Mouse (Mus musculus) layer of hippocampus, postnatal 14 days (tissue): ENCODE measurements at regions not wholly inside any gene's neighbourhood (a gene's known extent, or its start where the extent isn't known, plus 50 kb on each side); places are given as distances from the start of the nearest gene placed in this dataset.

Source experiments
- DNase-seq, 2 experiments: peaks; one replicate each; pipeline ENCODE4 v3.0.0; 2021 to 2022; ENCODE audit warnings: low spot score in 2 of 2, mixed read lengths in 1 of 2

DNA sequence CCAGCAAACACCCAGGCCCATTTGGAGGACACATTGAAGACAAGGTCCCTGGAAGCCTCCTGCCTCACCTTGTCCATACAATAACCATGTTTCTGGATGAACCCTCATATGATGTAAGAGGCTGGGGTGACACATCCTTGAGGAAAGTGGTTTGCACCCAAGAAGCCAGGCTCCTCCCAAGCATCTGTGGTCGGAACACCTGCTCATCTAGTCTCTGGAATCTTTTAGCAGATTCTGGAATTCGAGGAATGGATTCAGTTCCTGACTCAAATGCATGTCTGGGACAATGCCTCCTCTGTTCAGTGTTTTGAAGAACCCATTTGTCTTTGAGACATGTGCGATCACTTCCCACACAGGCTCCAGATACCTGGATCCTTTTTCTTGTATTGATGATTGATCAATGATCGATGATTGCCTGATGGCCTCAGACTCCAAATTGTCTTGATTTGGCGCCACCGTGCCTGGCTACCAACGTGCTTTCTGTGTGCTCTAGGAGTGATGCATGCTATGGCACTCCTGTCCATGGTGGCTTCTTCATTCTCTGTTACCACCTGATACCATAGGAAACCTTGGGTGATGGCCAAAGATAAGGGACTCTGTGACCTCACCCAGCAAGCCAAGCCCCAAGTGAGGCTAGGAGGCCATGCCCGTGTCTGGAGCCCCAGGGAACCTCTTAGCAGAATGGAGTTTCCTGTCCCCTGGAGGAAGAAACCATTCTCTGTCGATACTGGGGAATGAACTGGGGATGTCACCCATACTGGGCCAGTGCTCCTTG, 126.7 kb downstream of the Mn1 start:
- no peak for DNase-seq

- DNase-seq: no peak
Measured at GRCm38 (mm10) chr5:111553471-111554382, 136.6 kb downstream of the Mn1 start.

GRCm38 (mm10) chr5:111554551-111555311, 137.6 kb downstream of the Mn1 start:
- DNase-seq: no peak

GRCm38 (mm10) chr5:111555312-111555957, 138.3 kb downstream of the Mn1 start:
- no peak for DNase-seq

DNA sequence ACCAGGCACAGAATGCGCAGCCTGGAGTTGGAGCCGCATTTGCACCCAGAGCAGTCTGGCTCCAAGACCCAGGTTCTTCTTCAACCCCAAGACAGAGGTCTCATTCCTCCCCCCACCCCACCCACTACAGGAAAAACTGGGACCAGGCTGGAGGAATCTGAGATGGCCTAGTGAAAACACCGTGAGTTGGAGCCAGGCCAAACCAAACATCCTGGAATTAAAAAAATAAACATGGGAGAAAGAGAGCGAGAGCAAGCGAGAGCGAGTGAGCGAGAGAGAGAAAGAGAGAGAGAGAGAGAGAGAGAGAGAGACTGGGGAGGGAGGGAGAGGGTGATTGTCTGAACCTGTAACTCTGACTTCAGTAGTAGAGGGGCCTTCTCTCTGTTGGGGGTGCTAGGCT, 138.8 kb downstream of the Mn1 start:
- no peak for DNase-seq

DNA sequence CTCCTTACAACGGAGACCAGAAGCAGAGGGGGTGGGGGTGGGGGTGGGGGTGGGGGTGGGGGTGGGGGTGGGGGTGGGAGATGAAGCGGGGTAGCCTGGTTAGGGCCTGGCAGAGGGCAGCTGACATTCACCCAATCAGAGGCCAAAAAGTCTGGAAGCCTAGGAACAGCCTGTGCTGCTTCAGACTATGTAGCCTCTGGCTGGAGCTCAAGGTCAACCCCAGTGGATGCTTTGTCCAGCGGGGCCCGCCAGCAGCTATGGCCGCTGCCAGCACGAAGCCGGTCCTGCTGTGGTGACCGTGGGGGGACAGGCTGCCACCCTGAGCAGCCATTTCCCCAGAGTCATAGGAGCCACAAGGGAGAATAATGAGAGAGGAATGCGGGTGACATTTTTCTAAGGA, 143.3 kb downstream of the Mn1 start:
- DNase-seq: no peak

- DNase-seq: no peak
Measured at GRCm38 (mm10) chr5:111561301-111561700, 144.1 kb downstream of the Mn1 start.

DNA sequence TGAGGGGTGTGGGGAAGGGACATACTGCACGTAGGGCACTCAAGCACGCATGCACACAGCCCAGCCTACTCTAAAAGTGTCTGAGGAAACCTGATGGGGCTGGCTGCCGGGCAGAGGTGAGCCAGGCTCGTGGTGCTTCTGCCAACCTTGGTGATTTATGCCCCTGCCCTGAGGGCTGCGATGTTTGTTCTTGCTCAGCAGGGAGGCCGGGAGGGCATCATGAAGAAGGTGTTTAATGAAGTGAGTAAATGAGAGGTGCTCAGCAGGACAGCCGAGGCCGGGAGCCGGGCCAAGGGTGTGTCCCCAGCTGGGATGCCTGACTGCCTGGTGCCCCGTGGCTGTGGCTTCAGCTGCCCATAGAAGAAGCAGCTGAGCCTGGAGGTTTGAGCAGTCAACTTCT, 153.7 kb downstream of the Mn1 start:
- DNase-seq: no peak

- DNase-seq: no peak
Measured at GRCm38 (mm10) chr5:111573265-111573873, 156.2 kb downstream of the Mn1 start.

DNA sequence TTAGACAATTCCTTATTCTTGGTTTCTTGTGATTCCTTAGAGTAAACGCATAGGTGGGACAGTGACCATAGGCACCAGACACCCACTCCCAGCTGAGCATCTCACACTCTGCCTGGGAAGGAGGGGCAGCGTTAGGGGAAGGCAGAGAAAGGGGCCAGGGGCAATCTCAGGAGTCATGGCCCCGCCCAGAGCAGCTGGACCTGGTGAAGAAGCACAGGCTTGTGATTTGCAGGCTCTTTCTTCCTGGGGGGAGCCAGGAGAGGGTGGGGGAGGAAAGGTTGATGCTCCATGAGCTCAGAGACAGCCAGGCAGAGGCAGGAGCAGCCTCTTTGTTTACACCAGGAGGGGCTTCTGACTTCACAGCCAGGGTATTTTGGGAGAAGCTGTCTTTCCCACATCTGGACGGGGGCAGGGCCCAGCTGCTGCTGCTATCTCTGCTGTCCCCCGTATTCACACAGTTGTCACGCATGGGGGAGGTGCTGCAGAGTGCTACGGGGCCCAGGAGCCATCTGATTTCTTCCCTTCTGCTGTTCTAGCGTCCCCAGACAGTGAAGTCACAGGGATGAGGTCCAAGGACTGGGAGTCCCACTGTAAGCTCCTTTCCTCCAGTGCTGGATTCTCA, 157.2 kb downstream of the Mn1 start:
- DNase-seq: no peak

DNA sequence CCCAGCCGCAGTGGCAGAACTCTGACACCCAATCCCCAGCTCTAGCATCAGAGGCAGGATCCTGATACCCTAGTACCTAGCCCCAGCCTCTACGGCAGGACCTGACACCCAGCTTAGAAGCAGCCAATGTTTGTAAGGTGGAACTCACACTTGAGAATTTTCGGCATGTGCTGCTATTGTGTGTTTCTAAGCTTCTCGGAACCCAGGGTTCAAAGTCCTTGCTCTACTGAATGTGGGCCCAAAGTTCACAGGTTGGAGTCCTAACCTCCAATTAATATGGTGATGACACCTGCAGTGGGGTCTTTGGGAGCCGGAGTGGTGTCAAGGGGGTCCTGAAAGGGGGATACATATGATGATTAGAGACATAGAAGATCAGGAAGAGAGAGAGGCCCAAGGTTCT, 158.2 kb downstream of the Mn1 start:
- no peak for DNase-seq

- DNase-seq: no peak
Measured at GRCm38 (mm10) chr5:111577441-111577840, 156.3 kb upstream of the Gm26897 start.

DNA sequence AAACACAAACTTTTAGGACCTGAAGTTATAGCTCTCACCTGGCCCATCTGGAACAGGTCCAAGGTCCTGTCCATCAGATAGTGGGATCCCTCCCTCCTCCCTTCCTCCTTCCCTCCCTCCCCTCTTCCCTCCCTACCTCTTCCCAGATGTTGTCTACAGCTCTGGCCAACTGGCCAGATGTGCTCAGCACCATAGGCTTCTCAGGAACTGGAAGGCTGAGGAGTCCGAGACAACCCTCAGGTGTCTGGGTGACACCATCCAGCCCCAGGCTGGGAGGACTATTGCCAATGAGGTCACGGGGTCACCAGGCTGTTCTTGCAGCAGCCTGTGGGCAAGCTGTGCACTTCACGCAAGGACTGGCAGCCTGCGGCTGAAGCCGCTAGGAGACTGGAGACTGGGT, 155.6 kb upstream of the Gm26897 start:
- DNase-seq: no peak

DNA sequence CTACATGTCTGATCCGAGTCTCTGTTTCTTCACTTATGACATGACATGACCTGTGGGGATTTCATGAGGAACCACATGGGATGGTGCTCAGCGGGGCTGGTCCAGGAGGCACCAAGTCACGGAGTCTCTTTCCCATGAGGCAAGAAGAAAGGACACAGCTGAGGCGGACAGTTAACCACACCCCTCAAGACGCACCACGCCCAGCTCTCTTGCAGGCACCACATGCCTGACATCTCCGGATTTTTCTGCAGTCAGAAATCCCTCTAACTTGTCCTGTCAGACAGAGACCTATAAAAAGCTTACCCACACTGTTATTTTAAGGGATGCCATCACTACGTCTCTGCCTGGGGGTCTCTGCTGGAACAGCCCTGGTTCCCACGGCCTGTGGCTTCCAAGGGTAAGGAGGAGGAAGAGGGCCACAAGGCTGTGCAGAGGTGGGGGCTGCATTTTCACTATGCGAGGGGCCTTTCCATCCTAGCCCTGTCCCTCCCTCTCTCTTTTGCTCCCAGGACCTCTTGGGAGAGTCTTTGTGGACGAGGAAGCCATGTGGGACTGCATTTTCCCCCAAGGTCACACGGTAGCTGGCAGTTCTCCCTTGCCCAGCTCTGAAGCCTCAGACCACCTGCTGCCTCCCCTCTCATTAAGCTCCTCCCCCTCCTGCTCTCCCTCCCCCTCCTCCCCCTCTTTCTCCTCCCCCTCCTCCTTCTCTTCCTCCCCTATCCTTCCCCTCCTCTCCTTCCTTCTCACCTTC, 154.6 kb upstream of the Gm26897 start:
- no peak for DNase-seq

DNA sequence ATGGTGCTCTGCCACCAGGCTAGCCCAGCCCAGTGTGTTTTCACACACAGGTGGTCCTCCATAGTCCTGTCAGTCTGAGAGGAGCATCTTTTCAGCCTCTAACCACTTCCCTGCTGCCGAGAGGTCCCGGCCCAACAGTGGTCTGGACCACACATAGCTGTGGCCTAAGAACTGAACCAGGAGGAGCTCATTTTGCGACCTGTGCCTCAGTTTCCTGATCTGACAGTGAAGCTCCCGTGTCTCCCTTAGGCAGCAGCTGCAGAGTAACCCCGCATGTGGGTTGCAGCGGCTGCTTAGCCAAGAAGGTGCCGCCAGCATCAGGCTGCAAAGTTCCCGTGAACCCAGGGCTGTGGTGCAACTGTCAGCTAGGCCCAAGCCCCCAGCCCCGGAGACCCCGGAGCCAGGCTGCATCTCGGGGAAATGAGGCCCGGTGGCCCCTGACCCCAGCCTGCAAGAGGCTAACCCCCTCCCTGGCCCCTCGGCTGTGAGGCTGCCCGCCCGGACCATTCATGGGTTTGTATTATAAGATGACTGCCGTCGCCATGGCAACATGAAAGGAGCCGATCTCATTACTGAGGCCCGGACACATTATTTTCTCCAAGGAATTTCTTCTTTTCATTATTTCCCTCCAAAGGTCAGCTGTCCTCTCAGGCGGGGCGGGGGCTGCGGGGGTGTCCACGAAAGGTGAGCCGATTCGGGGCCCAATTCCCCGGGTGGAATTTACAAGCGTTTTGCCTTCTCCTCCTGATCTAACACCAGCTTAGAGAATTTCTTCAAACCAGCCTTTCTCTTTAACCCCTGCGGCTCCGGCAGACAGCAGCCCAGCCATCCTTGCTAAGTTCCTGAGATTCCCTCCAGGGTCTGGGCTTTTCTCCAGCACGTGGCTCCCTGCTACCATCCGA, 152.6 kb upstream of the Gm26897 start:
- DNase-seq: peak; percentile 60 to 65

GRCm38 (mm10) chr5:111582004-111582403, 151.7 kb upstream of the Gm26897 start:
- DNase-seq: peak; percentile 39 to 49

DNA sequence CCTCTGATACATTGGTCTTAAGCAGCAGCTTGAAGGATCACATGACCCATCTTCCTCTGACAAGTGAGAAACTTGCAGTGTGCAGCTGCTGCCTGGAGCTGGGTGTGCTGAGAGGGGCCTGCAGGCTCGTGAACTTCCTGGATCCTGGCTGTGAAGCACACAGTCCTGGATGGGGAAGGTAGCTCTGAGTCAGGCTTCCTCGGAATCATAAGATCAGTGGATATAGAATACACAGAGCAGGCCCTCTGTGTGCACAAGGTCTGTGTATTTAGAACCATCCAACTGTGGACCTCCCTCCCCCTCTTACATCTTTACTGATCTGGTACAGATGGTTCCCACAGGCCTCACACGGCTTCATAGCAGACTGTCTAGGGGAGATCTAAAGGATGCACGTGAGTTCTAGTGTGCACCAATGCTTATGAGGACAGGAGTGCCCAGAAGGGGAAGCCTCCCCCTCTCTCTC, 143.1 kb upstream of the Gm26897 start:
- peak in 1 of 2 experiments; percentile 36 for DNase-seq

- DNase-seq: no peak
Measured at GRCm38 (mm10) chr5:111592807-111593206, 140.9 kb upstream of the Gm26897 start.
